Mouse (Mus musculus) erythroblast, adult 5-6 weeks (primary cell): ENCODE results near the gene Spag17. TPM values are rescaled to one million over a fixed set of nuclear protein-coding genes. Genes with fewer than 3 reads are reported as not detected.
"Not testable (repeated sequence)": the region's sequence is repeated elsewhere in the genome, so short reads cannot be mapped to it uniquely, and the experiment has no call there.

Experiments
- ATAC-seq: replicated peaks from 2 replicates; pipeline ENCODE4 v1.8.0; 2016; ENCODE audit warnings: moderate number of reproducible peaks, mild to moderate bottlenecking, moderate TSS enrichment, inconsistent platforms; ENCODE audit not compliant: poor library complexity, low FRiP score, severe bottlenecking
- total RNA-seq, 2 experiments: library from RNA; stranded (forward) in 1 of 2; stranded (reverse) in 1 of 2; fragments of 150-400 nt in 1 of 2; fragments of 200-764, 138-1000 nt in 1 of 2; gene quantifications; 2 replicates each; pipeline versions ENCODE4 v1.2.3 to v1.2.4; 2015 to 2017; ENCODE audit warnings: low replicate concordance in 2 of 2

Spag17 gene
- not detected in 2 replicates for total RNA-seq (2015; ENCODE audit: low replicate concordance)
- not detected in 2 replicates for total RNA-seq (2017; ENCODE audit: low replicate concordance)

DNA sequence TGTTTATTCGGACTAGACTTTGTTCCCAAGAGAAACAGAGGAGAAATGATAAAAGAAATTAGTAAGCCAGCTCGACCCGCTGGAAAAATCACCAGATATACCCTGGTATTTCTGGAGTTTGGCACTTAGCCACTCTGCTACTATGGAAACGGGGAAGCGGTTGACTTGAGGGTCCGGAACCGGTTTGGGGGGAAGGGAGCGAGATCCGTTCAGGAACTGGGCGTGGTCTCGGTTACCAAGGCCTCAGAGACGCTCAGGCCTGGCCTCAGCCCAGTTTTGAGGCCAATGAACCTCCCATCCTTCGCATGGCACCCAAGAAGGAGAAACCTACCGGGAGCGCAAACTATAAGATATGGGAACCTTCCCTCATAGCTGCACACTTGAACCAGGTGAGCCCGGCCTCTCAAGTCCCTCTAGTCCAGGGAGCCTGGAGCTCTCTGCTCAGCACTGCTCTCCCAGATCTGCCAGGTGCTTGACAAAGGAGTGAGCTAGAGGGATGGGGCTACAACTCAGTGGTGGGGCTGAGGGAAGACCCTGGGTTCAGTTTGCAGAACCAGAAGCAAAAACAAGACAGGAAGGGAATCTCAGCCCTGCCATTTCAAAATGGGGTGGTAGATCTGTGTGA is at the start of gene Spag17:
Gene Spag17, plus strand, starts transcription at position 220 of the 625 bp plus-strand sequence.
- no peak for ATAC-seq

- no peak for ATAC-seq
These were observed 42.9 kb upstream of the Spag17 start for GRCm38 (mm10) chr3:99842333-99842732.

DNA sequence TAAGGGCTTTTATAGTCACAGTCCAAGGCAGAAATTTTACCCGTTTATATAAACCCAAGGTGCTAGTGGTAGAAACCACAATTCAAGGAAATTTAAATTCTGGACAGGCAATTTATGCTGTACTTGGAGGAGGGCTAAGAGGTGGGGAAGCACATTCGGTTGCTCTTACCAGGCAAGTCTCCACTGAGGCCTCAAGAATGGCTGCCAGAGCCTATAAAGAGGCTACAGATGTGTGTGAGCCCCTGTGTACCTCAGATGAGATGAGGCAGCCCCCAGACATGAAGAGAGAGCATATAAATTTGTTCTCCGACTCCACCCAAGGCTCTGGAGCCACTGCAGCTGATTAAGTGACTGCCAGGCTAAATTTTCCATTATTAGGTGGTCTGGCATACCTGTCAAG is 42.4 kb upstream of the Spag17 start:
- ATAC-seq, result no peak

- ATAC-seq, result no peak
These were observed 42.0 kb upstream of the Spag17 start for GRCm38 (mm10) chr3:99843233-99843632.

GRCm38 (mm10) chr3:99850926-99851325 is 34.3 kb upstream of the Spag17 start:
- ATAC-seq, result no peak

DNA sequence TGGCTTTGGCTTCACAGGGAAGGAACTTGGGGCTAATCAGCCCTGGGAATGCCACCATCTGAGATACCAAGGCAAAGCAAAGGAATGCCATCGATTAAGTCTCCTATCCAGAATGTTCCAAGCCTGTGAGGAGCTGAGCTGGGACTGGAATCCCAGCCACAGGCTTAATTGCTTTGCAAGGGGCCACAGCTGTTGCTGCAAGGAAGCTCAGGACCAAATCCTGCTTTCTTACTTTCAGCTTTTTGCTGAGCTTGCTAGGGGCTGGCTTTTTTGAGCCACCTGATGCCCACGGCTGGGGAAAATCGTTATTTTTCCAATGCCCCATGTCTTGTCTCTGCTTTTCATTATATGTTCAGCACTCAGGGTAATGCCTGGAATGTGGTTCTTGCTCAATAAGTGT is 30.6 kb upstream of the Spag17 start:
- ATAC-seq, result no peak

DNA sequence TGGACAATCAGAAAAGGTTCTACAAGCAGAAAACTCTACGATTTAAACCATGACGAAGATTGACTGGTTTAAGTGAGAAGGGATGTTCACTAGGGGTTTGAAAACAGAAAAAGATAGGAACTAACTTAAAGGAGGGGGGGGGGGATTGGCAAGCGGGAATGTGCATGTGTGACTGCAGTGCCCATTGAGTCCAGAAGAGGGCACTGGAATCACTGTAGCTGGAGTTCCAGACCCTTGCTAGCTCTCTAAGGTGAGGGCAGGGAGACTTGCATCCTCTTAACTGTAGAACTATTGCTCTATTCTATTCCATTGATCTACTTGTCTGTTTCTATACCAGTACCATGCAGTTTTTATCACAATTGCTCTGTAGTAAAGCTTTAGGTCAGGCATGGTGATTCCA is 26.3 kb upstream of the Spag17 start:
- ATAC-seq, result no peak

GRCm38 (mm10) chr3:99864706-99865105 is 20.5 kb upstream of the Spag17 start:
- ATAC-seq, result no peak

- ATAC-seq, result no peak
These were observed 10.1 kb upstream of the Spag17 start for GRCm38 (mm10) chr3:99875137-99875536.

- no peak for ATAC-seq
These were observed 3.7 kb upstream of the Spag17 start for GRCm38 (mm10) chr3:99881498-99881897.

DNA sequence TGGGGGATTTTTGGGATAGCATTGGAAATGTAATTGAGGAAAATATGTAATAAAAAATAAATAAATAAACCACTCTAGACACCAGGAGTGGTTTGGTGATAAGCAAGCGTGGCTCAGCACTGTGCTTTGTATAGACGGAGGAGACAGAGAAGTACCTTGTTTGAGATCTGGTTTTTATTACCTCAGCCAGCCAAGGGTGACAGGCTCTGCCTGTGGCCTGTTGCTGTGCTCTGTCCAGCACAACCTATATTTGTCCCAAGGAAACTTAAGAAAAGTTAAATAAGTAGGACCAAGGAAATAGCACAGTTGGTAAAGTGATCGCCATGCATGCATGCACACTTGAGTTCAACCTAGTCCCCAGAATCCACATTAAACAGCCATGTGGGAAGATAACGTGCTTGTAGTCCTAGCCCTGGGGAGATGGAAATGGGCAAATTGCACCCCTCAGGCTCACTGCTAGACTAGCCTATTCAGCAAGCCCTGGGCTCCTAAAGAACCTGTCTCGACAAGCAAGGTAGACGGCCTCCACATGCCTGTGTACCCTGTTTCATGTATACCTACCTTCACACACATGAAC is 1.1 kb upstream of the Spag17 start:
- no peak for ATAC-seq

DNA sequence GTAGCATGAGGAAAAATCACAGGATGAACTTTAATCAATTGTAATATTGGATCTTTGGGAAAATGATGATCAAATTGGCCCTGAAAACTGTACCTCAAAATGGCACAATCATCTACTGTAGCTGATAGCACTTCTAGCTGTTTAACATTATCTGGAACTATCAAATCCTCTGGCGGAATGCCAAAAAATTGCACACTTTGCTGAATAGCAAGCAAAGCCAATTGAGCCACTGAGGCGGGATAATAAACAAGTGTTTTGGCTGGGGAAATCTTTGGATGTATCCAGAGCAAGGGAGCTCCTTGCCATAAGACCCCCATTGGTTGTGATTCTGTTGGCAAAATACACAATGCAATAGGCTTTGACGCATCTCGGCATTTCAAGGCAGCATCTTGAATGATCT is 9.5 kb downstream of the Spag17 start:
- ATAC-seq, result not testable (repeated sequence)

GRCm38 (mm10) chr3:99913809-99914439 is 28.7 kb downstream of the Spag17 start:
- no peak for ATAC-seq

GRCm38 (mm10) chr3:99922944-99923343 is 37.7 kb downstream of the Spag17 start:
- ATAC-seq, result no peak

- no peak for ATAC-seq
These were observed 45.9 kb downstream of the Spag17 start for GRCm38 (mm10) chr3:99930920-99931620.

DNA sequence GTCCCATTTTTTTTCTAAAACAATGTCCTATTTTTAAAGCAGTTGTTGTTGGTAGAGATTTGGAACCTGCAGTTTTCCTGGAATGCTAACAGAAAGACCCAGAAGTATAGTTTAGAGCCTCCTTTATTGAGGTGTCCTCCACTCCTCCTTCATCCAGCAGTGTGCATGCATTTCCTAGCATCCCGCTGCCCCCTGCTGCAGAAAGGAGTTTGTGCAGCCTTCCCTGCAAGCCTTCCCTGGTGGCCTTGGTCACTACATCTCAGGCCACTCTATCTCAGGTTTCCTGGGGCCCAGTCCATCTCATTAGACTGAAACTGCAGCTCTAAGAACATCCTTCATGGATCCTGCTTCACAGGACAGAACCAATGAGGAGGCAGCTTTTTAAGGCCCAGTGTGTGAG is 51.0 kb downstream of the Spag17 start:
- ATAC-seq, result no peak

- ATAC-seq, result no peak
These were observed 53.5 kb downstream of the Spag17 start for GRCm38 (mm10) chr3:99938611-99939286.

GRCm38 (mm10) chr3:99945171-99945570 is 60.0 kb downstream of the Spag17 start:
- ATAC-seq, result no peak

- no peak for ATAC-seq
These were observed 68.9 kb downstream of the Spag17 start for GRCm38 (mm10) chr3:99954039-99954602.

DNA sequence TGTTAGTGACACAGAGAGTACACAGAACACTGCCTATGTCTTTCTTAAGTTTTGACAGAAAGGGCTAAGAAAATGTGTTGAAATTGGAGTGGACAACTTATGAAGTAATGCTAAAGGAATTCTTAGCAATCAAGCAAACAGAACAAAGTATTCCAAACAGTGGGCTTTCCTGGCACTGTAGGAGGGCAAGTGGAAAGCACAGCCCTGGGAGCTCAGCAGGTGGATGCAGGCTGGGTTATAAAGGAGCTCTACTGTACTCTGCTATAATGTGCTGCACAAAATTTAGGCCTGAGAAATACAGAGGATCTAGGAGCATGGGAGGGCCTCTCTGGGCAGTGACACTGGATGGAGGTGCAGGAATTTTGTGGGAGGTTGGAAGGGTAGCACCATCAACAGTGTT is 71.3 kb downstream of the Spag17 start:
- no peak for ATAC-seq
